Mouse (Mus musculus): ENCODE measurements around the gene 2210016L21Rik.

GRCm38 (mm10) chr5:114916777-114917176, 25.2 kb upstream of the 2210016L21Rik start:
- no peak for TF ChIP-seq POLR2A (IDR thresholded peaks at IDR 0.05; ENCODE audit: borderline replicate concordance, extremely low read depth, insufficient read depth, insufficient read length, poor library complexity, severe bottlenecking)
- TF ChIP-seq CTCF (IDR thresholded peaks at IDR 0.05; ENCODE audit: borderline replicate concordance, extremely low read depth, insufficient read depth, insufficient read length) = no peak

Measured in brain, embryonic 14.5 days (tissue).